Mouse (Mus musculus) embryonic stem cell, embryonic (primary cell): ENCODE results near the gene Asic5.

Experiments used
- CTCF ChIA-PET, 4 experiments: fragments of 300-600 bp in 2 of 4; fragments of 350-600 bp in 2 of 4; sonication (Branson Sonifier 250); formaldehyde crosslinking; loops; one replicate each; lab custom pipeline; 2022; ENCODE audit warnings: inconsistent platforms in 2 of 4; lab: Charles Lee
- POLR2A ChIA-PET, 4 experiments: fragments of 300-600 bp in 2 of 4; fragments of 350-600 bp in 2 of 4; sonication (Branson Sonifier 250); formaldehyde crosslinking; loops; one replicate each; lab custom pipeline; 2022; ENCODE audit warnings: antibody characterized with exemption in 4 of 4, inconsistent platforms in 1 of 4; lab: Charles Lee

The Asic5 gene

DNA sequence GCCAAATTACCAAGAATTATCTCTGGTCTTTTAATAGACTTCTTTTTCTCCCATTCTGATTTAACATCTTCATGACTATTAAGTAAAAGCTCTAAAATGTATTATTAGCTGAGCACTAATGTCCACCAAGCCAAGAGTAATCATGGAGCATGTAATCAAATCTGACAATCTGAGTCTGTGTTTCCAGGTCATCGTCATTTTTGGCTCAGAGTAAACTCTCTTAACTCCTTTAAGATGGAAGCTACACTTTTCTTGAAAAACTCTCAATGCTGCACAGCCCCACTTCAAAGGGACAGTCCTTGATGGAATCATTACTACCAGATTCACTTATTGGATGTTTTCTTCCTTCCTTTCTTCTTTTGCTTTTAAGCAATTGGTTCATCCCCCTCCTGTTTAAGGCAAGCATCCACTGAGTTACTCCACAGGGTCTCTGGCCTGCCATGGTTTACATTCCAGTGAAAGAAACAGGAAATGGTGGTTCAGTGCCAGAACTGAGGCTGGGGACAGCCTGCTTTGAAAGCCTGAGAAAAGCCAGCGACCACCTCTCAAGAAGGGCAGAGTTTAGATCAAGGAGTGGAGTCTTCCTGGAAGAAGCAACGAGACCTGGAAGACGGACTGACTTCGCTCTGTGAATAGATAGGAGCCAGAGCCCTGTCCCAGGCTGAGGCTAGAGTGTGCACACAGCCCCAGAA, 72.3 kb downstream of the Asic5 start:
- CTCF ChIA-PET, result no interaction called here
- POLR2A ChIA-PET, result no interaction called here

GRCm38 (mm10) chr3:82057201-82057600, 75.1 kb downstream of the Asic5 start:
- CTCF ChIA-PET, result no interaction called here

GRCm38 (mm10) chr3:82061402-82062180, 79.5 kb downstream of the Asic5 start:
- POLR2A ChIA-PET, result interaction anchor here in 1 of 4 experiments (0.5 to 0.6 kb wide), 2 partner anchors 1230 to 1877 kb away, joined by 3 read pairs; no protein-coding TSS in a partner anchor
- CTCF ChIA-PET, result interaction anchor here in 1 of 4 experiments (0.6 kb wide), 1 partner anchor 272 kb away, joined by 4 read pairs; no protein-coding TSS in a partner anchor

More at GRCm38 (mm10) chr3:82057201-82057600, 75.1 kb downstream of the Asic5 start:
- POLR2A ChIA-PET, result no interaction called here

GRCm38 (mm10) chr3:82067830-82068229, 85.7 kb downstream of the Asic5 start:
- ChIA-PET CTCF (no interaction called here), POLR2A (no interaction called here)
